Mouse (Mus musculus) adrenal gland, adult 8-10 months (tissue): Measurements from ENCODE around the gene Lamb2. TPM values are rescaled to one million over a fixed set of nuclear protein-coding genes. Genes with fewer than 3 reads are reported as not detected.

Source experiments
- DNase-seq: peaks from one replicate; pipeline ENCODE4 v3.0.0; 2022
- total RNA-seq, 4 experiments: library from RNA; stranded (reverse); gene quantifications; 2 replicates each; pipeline ENCODE4 v1.2.4; 2022

The Lamb2 gene
- total RNA-seq, 4 experiments from 2014 or later: 117 to 175 (median 152) TPM

DNA sequence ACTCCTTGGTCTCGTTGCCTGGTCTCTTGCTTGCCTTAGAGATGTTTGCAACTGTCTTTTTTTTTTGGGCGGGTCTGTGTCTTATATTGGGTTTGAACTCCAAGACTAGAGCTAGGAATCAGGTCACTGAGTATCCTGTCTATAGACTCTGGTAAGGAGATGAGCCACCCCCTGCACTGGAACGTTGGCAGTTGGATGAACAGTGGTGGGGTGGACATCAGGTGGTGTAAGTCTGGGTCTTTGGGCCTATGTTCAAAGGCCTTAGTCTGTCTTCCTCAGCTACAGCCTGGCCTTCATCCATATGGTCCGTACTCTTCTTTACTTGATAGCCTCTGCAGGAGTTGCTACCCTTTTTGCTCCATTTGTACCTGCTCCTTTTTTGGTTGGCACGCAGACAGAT, 17.9 kb upstream of the Lamb2 start:
- DNase-seq: no peak

DNA sequence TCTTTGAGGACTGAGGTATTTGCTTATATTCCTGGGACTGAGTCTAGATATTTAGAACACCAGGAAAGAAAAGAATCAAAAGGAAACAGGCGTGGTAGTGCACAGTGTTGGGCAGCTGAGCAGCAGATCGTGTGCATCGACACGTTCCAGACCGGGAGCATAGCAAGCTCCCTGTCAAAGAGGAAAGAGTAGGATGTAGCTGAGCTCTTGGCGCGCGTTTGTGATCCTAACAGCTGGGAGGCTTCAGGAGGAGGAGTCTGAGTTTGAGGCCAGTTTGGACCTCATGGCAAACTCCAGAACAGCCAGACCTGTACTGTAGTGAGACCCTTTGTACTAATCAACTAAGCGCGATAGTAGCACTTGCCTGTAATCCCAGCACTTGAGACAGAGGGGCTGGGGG, 17.3 kb upstream of the Lamb2 start:
- DNase-seq: no peak

DNA sequence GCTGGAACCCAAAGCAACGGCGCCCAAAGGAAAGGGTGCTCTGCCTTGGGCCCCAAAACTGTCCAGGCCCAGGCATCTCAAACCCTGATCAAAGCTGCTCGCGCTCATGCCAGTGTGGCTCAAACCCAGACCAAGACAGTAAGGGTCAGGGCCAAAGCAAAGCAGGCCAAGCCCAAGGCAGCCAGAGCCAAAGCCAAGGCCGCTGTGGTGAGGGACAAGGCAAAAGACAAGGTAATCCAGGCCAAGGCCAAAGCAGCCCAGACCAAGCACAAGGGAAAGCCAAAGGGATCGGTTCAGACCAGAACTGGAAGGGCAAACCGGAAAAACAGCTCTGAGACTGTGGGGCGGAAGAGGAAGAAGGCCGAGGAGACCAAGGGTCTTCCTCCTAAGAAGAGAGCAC, 15.8 kb upstream of the Lamb2 start:
- DNase-seq: peak; percentile 71

DNA sequence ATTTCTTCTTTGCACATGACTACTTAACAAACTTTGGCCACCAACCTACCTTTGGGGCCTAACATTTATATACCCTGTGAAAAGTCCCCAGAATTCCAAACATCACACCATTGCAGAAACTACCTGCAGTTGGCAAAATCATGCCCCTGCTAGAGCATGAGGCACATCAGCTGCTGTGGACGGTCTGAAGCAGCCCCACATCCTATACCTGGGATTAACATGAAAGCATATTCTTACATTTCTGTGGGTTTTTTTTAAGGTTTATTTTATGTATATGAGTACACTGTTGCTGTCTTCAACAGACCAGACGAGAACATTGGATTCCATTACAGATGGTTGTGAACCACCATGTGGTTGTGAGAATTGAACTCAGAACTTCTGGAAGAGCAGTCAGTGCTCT, 13.3 kb upstream of the Lamb2 start:
- no peak for DNase-seq

DNA sequence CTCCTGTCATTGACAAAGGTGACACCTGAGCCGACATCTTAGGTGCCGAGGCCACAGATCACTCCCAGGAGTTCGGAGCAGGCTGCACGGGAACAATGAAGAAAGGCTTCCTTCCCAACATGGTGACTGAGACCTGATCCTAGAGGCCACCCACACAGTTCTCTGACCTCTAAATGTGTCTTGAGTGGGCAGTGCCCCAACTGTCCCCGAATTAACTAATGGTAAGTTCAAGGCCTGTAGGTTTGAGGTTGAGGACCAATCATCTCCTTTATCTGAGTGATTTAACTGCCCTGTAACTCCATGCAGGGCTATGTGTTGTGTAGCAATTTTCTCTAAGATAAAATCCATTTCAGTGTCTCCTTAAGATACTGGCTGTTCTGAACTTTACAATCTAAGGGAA, 10.1 kb upstream of the Lamb2 start:
- no peak for DNase-seq

DNA sequence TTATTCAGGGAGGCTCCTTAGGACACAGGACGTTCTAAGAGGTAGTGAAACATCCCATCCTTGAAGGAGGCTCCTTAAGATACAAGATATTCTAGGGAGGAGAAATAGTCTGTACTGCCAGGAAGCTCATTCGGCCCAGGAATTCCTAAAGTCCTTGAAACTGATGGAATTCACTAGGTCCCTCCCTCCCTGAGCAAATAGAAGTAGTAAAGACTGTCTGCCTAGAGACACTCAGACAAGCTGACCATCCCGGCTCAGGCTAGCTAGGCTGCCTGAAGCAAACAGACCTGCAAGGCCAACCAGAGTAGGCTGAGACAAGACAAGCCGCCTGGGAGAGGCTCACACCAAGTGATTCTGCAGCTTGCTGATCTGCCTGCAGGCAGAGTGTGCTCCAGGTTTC, 9.7 kb upstream of the Lamb2 start:
- no peak for DNase-seq

DNA sequence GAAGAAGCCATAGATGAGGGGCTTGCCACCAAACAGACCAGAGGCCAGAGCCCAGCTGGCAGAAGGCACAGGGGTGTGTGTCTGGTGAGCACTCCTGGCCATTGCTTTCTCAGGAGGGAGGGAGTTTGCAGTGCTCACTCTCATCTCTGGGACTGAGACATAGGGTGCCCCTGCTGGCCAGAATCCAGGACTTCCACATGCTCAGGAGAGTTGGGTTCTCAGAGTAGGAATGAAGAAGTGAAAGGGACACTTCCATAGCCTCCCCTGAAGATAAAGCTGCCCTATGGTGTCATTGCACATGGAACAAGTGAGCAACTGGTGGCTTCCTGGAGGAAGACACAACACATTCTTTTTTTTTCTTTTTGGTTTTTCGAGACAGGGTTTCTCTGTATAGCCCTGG, 5.0 kb upstream of the Lamb2 start:
- no peak for DNase-seq

DNA sequence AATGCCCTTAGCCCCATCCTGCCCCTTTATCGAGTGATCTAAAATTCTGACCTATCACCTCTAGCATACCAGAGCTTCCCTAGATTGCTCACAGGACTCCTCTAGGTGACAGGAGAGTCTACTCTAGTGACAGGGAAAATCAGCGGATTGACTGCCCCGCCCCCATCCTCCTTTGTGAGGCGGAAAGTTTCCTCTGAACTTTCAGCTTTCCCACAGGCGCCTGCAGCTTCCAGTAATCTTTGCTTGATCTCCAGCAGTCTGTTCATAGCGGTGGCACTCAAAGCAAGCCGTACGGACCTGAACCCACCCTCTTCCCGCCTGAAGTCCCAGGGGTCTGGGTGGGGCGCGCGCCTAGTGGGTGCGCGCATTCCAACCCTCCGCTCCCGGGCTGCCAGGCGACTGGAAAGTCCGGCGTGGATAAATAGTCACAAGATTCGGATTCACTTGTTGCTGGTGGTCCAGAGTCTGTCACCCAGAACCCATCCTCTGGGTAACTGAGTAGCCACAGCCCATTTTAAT, 839 bp upstream of the Lamb2 start:
- peak; percentile 64 for DNase-seq

DNA sequence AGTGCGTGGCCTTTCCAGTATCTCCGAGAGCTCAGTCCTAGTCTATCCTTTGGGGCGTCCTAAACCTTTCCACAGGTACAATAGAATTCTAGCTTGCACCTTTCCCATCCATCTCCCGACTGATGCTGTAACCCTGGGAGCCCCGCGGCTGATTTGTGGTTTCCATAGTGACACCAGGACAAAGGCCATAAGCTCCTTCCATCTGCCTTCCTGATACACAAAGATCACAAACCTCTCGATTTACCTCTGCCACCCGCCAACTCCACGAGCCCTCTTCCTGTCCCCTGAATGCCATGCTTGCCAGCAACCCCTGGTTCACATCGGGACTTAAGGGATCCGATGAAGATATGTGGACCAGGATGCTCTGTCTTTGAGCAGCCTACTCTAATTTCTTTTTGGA, 295 bp upstream of the Lamb2 start:
- no peak for DNase-seq

DNA sequence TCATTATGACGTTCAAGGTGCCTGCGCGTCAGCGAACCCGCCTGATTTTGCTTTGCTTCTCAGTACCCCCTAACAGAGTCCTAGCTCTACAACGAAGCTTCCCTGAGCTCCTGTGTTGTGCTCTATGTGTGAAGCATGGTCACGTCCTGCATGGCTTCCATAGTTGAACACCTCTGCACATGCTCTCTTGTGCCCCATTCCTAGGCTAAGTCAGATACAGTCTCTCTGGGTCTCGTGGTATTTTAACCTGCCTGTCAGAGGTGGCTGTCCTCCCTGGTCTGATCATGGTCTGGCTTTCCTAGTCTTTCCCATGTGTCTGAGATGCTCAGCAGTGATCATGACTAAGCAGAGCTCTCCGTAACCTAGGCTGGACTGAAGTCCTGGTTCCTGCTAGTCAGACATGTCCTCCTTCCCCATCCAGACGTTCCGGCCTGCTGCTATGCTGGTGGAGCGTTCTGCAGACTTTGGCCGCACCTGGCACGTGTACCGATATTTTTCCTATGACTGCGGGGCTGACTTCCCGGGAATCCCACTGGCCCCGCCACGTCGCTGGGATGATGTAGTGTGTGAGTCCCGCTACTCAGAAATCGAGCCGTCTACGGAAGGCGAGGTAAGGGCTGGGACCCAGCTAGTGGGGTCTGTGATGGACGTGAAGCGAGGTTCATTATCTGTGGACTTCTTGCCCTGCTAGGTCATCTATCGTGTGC, 1.4 kb downstream of the Lamb2 start:
- DNase-seq: no peak

DNA sequence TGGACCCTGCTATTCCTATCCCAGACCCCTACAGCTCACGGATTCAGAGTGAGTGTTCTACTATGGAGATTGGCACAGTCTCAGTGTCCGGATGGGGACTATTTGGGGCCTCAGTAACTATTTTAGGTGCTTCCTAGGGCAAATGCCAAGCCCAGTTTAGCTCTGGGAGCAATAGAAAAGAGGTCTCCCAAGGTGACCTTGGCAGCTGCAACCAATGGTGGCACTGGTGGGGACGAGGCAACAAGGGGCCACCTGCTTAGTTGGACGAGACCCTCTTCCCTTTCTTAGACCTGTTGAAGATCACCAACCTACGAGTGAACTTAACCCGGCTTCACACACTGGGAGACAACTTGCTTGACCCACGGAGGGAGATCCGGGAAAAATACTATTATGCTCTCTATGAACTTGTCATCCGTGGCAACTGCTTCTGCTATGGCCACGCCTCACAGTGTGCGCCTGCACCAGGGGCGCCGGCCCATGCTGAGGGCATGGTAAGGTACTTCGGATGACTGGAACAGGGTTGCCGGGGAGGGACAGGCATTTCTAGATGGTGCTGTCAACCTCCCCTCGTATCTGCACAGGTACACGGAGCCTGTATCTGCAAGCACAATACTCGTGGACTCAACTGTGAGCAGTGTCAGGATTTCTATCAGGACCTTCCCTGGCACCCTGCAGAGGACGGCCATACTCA, 2.1 kb downstream of the Lamb2 start:
- DNase-seq: no peak

DNA sequence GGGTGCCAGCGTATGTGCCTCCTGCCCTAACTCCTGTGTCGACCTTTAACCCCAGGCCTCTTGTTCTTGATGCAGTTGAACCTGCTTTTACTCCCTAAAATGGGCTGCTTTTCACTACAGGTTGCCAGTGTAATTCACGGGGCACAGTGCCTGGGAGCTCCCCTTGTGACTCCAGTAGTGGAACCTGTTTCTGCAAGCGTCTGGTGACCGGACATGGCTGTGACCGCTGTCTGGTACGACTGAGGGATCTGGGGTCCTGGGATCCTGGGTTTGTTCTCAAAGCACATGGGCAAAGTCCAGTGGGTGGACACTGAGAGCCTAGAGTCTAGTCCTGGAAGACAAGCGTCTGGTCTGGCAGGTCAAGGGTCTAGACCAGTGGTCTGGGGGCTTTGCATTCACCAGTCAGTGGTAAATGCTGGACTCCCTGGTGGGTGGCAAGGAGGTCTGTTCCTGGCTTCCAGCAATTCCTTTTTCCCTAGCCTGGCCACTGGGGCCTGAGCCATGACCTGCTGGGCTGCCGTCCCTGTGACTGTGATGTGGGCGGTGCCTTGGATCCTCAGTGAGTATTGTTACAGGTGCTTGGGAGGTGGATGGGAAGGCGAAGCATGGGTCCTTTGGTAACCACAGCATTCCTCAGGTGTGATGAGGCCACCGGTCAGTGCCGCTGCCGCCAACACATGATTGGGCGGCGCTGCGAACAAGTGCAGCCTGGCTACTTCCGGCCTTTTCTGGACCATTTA, 3.7 kb downstream of the Lamb2 start:
- DNase-seq: no peak

DNA sequence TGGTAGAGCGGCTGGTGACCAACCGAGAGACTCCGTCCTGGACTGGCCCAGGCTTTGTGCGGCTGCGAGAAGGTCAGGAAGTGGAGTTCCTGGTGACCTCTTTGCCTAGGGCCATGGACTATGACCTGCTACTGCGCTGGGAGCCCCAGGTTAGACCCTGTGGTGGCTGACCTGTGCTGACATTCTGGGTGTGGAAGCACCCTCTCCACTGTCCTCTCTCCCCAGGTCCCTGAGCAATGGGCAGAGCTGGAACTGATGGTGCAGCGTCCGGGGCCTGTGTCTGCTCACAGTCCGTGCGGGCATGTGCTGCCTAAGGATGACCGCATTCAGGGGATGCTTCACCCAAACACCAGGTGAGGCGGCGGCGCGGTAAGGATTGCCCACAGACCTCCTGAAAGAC, 4.5 kb downstream of the Lamb2 start:
- no peak for DNase-seq

DNA sequence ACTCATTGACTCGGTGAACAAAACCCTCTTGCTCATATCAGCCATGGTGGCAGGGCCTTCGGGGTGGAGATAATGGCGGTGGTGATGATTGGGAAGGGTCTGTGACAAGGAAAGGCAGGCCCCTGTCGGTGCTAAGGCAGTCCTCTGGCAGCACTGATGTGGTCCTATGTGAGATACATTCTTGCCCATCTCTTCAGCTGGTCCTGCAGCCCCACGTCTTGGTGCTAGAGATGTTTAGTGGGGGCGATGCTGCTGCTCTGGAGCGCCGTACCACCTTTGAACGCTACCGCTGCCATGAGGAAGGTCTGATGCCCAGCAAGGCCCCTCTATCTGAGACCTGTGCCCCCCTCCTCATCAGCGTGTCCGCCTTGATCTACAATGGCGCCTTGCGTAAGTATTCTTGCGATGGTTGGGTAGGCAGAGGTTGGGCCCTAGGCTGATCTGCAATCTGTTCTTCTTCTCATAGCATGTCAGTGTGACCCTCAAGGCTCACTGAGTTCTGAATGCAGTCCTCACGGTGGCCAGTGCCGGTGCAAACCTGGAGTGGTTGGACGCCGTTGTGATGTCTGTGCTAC, 5.9 kb downstream of the Lamb2 start:
- DNase-seq: no peak

DNA sequence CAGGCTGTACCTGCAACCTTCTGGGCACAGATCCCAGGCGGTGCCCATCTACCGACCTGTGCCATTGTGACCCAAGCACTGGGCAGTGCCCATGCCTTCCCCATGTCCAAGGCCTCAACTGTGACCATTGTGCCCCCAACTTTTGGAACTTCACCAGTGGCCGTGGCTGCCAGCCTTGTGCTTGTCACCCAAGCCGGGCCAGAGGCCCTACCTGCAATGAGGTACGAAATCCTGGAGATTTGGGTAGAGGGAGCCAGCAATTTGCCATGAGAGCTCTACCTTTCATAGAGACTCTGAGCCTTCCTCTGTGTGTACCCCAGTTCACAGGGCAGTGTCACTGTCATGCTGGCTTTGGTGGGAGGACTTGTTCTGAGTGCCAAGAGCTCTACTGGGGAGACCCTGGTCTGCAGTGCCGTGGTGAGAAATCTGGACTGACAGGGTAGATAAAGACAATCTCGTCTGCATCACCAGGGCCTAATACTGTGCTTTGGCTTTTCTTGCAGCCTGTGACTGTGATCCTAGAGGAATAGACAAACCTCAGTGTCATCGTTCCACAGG, 7.5 kb downstream of the Lamb2 start:
- no peak for DNase-seq

DNA sequence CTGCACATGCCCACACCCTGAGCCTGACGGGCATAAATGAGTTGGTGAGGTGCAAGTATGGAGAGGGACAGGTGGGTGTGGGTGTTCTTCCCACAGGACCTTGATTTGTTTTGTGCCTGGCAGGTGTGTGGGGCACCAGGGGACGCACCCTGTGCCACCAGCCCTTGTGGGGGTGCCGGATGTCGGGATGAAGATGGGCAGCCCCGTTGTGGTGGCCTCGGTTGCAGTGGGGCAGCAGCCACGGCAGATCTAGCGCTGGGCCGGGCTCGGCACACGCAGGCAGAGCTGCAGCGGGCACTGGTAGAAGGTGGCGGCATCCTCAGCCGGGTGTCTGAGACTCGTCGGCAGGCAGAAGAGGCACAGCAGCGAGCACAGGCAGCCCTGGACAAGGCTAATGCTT, 8.9 kb downstream of the Lamb2 start:
- DNase-seq: no peak

DNA sequence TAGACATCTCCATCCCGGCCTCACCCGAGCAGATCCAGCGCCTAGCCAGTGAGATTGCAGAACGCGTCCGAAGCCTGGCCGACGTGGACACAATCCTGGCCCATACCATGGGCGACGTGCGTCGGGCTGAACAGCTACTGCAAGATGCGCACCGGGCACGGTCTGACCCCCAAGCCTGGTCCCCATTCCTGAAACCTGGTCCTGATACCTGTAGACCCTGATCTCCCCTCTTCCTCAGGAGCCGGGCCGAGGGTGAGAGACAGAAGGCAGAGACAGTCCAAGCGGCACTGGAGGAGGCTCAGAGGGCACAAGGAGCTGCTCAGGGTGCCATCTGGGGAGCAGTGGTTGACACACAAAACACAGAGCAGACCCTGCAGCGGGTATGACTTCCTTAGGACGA, 9.7 kb downstream of the Lamb2 start:
- no peak for DNase-seq

DNA sequence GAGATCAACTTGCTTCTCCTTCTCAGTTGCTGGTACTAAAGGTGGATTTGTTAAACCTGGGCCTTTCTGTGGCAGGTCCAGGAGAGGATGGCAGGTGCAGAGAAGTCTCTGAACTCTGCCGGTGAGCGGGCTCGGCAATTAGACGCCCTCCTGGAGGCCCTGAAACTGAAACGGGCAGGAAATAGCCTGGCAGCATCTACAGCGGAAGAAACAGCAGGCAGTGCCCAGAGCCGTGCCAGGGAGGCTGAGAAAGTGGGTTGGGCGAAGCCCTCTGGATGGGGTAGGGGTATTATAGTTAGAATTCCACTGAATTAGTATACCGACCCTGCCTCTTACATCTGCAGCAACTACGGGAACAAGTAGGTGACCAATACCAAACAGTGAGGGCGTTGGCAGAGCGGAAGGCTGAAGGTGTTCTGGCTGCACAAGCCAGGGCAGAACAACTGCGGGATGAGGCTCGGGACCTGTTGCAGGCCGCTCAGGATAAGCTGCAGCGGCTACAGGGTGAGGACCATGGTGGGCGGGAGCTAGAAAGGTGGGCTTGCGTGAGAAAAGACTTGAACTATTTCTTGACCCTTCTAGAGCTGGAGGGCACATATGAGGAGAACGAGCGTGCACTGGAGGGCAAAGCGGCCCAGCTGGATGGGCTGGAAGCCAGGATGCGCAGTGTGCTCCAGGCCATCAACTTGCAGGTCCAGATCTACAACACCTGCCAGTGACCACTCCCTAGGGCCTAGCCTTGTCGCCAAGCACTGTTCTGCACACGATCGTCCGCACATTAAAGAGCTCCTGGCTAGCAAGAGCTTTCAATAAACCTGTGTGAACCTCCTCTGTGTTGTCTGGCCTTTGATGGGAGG, 10.4 kb downstream of the Lamb2 start:
- DNase-seq: no peak

DNA sequence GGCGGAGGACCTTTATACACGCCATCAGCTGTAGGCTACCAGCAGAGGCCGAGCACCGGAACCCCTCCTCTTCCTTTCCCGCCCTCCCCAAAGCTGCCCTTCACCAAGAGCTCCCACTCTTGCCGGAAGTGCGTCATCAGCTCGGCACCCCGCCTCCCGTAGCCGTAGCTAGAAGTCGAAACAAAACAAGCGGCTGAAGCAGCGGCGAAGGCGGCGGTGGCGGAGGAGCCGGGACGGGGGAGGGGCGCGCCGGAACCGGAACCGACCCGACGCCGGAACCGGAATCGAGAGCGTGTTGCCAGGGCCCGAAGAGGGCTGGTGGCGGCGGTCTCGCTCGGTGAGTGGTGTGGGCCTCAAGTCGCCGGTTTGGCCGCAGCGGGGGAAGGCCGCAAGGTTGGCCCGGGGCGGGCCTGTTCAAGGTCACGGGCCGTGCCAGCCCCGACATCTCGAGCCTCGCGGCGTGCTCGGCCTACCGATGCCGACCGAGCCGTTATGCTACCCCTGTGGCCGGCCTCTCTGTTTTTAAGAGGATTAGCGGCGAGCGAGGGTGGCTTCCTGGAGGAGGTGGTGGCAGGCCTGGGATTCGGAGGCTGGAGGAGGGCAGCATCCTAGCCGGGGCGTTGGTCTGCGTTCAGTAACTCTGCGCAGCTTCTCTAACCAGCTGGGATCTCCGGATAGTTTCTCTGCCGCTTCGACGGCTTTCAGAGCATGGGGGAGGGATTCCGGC, 11.2 kb downstream of the Lamb2 start, which contains the start of gene Usp19:
Gene Usp19, plus strand, starts transcription at position 44 of the 727 bp plus-strand sequence.
- peak; percentile 97 for DNase-seq

DNA sequence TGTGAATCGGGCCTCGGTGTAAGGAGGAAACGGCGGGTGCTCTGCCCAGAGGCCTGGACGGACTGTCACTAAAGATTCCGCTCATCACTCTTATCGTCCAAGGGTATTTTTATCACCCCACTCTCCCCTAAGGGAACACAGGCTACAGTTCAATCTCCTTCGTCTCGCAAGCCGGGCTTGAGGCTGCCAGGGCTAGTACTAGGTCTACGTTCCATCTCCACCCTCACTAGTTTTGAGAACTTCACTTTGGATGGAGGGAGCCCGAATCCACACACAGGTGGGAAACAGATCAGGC, 11.7 kb downstream of the Lamb2 start:
- DNase-seq: no peak

DNA sequence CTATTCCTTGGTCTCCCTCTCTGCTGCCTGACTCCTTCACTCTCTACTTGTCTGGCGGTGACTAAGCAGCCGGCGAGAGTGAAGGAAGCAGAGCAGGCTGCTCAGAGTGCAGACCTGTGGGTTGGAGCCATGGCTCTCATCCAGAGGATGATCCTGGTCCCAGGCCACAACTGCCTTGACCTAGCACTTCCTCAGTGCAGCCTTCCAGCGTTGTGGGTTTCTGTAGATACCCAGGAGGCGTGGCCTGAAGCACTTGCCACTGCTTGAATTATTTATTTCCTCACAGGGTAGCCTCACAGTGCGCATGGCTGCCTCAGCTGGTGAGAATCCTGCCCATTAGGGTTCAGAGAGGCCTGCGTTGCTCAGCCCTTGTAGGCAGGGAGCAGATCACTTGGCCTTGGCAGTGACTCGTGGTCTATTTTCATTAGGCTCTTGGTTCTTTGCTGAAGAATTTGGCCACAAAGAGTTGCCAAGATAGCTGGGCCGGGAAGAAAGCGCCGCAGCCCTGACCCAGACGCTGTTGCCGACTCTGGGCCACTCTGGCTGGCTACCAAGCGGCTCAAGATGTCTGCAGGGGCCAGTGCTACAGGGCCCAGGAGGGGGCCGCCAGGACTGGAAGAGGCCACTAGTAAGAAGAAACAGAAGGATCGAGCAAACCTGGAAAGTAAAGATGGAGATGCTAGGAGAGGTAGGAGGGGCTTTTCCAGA, 12.7 kb downstream of the Lamb2 start:
- peak; percentile 90 for DNase-seq
